Mouse (Mus musculus) liver, postnatal 0 days (tissue): ENCODE results near the gene Pgpep1.
A peak's percentile ranks its signal among the peaks of the same experiment; 100 is the strongest.

Source experiments
- CTCF ChIP-seq: sonication (generic); IDR thresholded peaks from 2 replicates; pipeline ENCODE4 v1.5.1; 2016; ENCODE audit warnings: antibody characterized with exemption, low read depth
- EP300 ChIP-seq: IDR thresholded peaks from 2 replicates; pipeline ENCODE4 v1.6.1; 2016; ENCODE audit warnings: antibody characterized with exemption, low read depth, mild to moderate bottlenecking

GRCm38 (mm10) chr8:70598283-70598682 lies 61.9 kb downstream of the Pgpep1 start:
- TF ChIP-seq CTCF (peak; percentile 84), EP300 (no peak)
